Mouse (Mus musculus) stomach, embryonic 16.5 days (tissue): ENCODE results near the gene Gba. TPM values are rescaled to one million over a fixed set of nuclear protein-coding genes. Genes with fewer than 3 reads are reported as not detected.
A peak's percentile ranks its signal among the peaks of the same experiment; 100 is the strongest.

Experiments
- ATAC-seq: fragments of 200-750 bp; cut with Nextera tagmentation; 2 replicates; pipeline ENCODE4 v1.8.0; 2017; ENCODE audit warnings: moderate number of reproducible peaks, moderate TSS enrichment; ENCODE audit not compliant: insufficient read depth, low FRiP score
- H3K27ac ChIP-seq: fragments of 300-500 bp; sonication (generic); 2 replicates; pipeline ENCODE4 v1.5.1; 2014; ENCODE audit warnings: low read length
- H3K27me3 ChIP-seq: fragments of 300-500 bp; sonication (generic); 2 replicates; pipeline ENCODE4 v1.6.1; 2014; ENCODE audit warnings: low read length, control low read depth, mixed read lengths; ENCODE audit not compliant: control insufficient read depth, insufficient read depth
- H3K36me3 ChIP-seq: fragments of 300-500 bp; sonication (generic); 2 replicates; pipeline ENCODE4 v1.6.1; 2014; ENCODE audit warnings: low read length; ENCODE audit not compliant: control insufficient read depth, insufficient read depth
- H3K4me1 ChIP-seq: fragments of 300-500 bp; sonication (generic); 2 replicates; pipeline ENCODE4 v1.6.1; 2014; ENCODE audit warnings: low read length, control low read depth, mixed read lengths; ENCODE audit not compliant: control insufficient read depth, insufficient read depth
- H3K4me2 ChIP-seq: fragments of 300-500 bp; sonication (generic); 2 replicates; pipeline ENCODE4 v1.6.1; 2014; ENCODE audit warnings: low read depth, low read length, mixed read lengths
- H3K4me3 ChIP-seq: fragments of 300-500 bp; sonication (generic); replicated peaks from 2 replicates; pipeline ENCODE4 v1.5.1; 2014; ENCODE audit warnings: mild to moderate bottlenecking, low read length
- H3K9ac ChIP-seq: fragments of 300-500 bp; sonication (generic); 2 replicates; pipeline ENCODE4 v1.6.1; 2014; ENCODE audit warnings: low read length
- H3K9me3 ChIP-seq: fragments of 300-500 bp; sonication (generic); replicated peaks from 2 replicates; pipeline ENCODE4 v1.6.1; 2016; ENCODE audit warnings: low read length, control low read depth; ENCODE audit not compliant: control insufficient read depth
- WGBS: fragments of 180-500 bp; shearing (Covaris S2); extraction: QIAGEN DNeasy Blood & Tissue Kit; methylation state at CpG from one replicate; pipeline ENCODE4 v1.1.7; 2014; 5-methylcytosine and 5-hydroxymethylcytosine counted together
- microRNA counts: library from miRNA; unstranded; fragments of <30 nt; microRNA quantifications from one replicate; lab custom pipeline; 2016
- microRNA-seq: library from miRNA; unstranded; fragments of <30 nt; microRNA quantifications from one replicate; pipeline ENCODE4, GENCODE M21; 2016
- polyA plus RNA-seq: library from polyadenylated mRNA; unstranded; fragments of >200 nt; fragmentation: Nextera tagmentation; extraction: Ambion mirVana; gene quantifications from 2 replicates; pipeline ENCODE4 v1.2.1, GENCODE M21; 2015

Gene Gba
- polyA plus RNA-seq, 1 experiment from 2014 or later = 55.4 TPM

GRCm38 (mm10) chr3:89247466-89247865 is 44.7 kb downstream of the Gba start:
- peak overlapping the region; percentile 75 for H3K4me2 ChIP-seq
- WGBS = 85% methylated on average over 4 of the region's 4 CpGs
- H3K4me1 ChIP-seq = peaks cover 33% of the 10 kb centered on the region
- H3K36me3 ChIP-seq = peaks cover 3% of the 10 kb centered on the region; the same call in 1 of the 2 replicates
- H3K4me3 ChIP-seq = peak overlapping the region; percentile 76
- peak overlapping the region; percentile 87; the same call in 1 of the 2 replicates for H3K9ac ChIP-seq
- no peak overlapping the region for H3K27ac ChIP-seq
- no peaks in the 10 kb centered on the region for H3K27me3 ChIP-seq
- no peaks in the 10 kb centered on the region for H3K9me3 ChIP-seq
- ATAC-seq = no peak

- H3K4me3 ChIP-seq = no peak overlapping the region
- no peak overlapping the region for H3K4me2 ChIP-seq
- H3K27ac ChIP-seq = no peak overlapping the region
- peaks cover 3% of the 10 kb centered on the region; the same call in 1 of the 2 replicates for H3K36me3 ChIP-seq
- 16% methylated on average over 7 of the region's 7 CpGs for WGBS
- H3K9ac ChIP-seq = no peak overlapping the region
- H3K4me1 ChIP-seq = peaks cover 29% of the 10 kb centered on the region
- no peaks in the 10 kb centered on the region for H3K9me3 ChIP-seq
- ATAC-seq = peak; percentile 5; the same call in 1 of the 2 replicates
- H3K27me3 ChIP-seq = no peaks in the 10 kb centered on the region
Measured at GRCm38 (mm10) chr3:89250435-89251040, 47.8 kb downstream of the Gba start.

GRCm38 (mm10) chr3:89251365-89251895 is 48.7 kb downstream of the Gba start:
- H3K4me3 ChIP-seq = no peak overlapping the region
- 6% methylated on average over 17 of the region's 17 CpGs for WGBS
- ATAC-seq = peak; percentile 33; the same call in 1 of the 2 replicates

GRCm38 (mm10) chr3:89254994-89255393 is 52.3 kb downstream of the Gba start:
- Histone ChIP-seq H3K9me3 (no peaks in the 10 kb centered on the region), H3K4me2 (no peak overlapping the region), H3K36me3 (no peaks in the 10 kb centered on the region), H3K4me3 (no peak overlapping the region), H3K27ac (no peak overlapping the region), H3K4me1 (peaks cover 21% of the 10 kb centered on the region), H3K27me3 (no peaks in the 10 kb centered on the region), H3K9ac (no peak overlapping the region)
- no peak for ATAC-seq
- 83% methylated on average over 5 of the region's 5 CpGs for WGBS

More at GRCm38 (mm10) chr3:89251365-89251895, 48.7 kb downstream of the Gba start:
- Histone ChIP-seq H3K36me3 (peaks cover 3% of the 10 kb centered on the region; the same call in 1 of the 2 replicates), H3K27ac (0 out of 2 replicates have a peak overlapping the region, but pooled peaks have one; percentile 38), H3K27me3 (no peaks in the 10 kb centered on the region), H3K4me1 (peaks cover 27% of the 10 kb centered on the region), H3K9me3 (no peaks in the 10 kb centered on the region), H3K9ac (peak overlapping the region; percentile 38; the same call in 1 of the 2 replicates), H3K4me2 (peak overlapping the region; percentile 8; the same call in 1 of the 2 replicates)

GRCm38 (mm10) chr3:89256177-89256576 is 53.4 kb downstream of the Gba start:
- 83% methylated on average over 5 of the region's 5 CpGs for WGBS
- Histone ChIP-seq H3K27ac (no peak overlapping the region; the same call in 1 of the 2 replicates), H3K4me2 (no peak overlapping the region), H3K4me1 (peaks cover 12% of the 10 kb centered on the region), H3K36me3 (no peaks in the 10 kb centered on the region), H3K4me3 (no peak overlapping the region), H3K9ac (no peak overlapping the region), H3K9me3 (no peaks in the 10 kb centered on the region), H3K27me3 (no peaks in the 10 kb centered on the region)
- ATAC-seq = no peak

MicroRNAs encoded within 50 kb of the gene (microRNA counts, 519-probe panel; counts per million panel counts)
- 821 counts per million, percentile 3 among the panel's probes with 10 or more counts for microRNA mmu-miR-92b (lab: Ali Mortazavi, UCI)

Small RNAs within 50 kb of the gene (microRNA-seq; reads per million reads assigned to microRNA genes)
- gene Mir92b = 162 reads per million, percentile 59 among the genes with 10 or more reads in this experiment

Other genes with a start within 250 kb of the Gba start
- gene Rusc1, start 109.6 kb upstream of the Gba start, polyA plus RNA-seq = 19.2 and 22.8 TPM in 2 replicates
- gene Gm43738, start 101.8 kb upstream of the Gba start, polyA plus RNA-seq = not detected in 2 replicates
- gene Fdps, start 101.0 kb upstream of the Gba start, polyA plus RNA-seq = 340 and 368 TPM in 2 replicates
- gene Pklr, start 66.8 kb upstream of the Gba start, polyA plus RNA-seq = 14.3 and 22.0 TPM in 2 replicates
- gene Hcn3, start 42.7 kb upstream of the Gba start, polyA plus RNA-seq = 1.7 and 1.8 TPM in 2 replicates
- 18.9 and 19.1 TPM in 2 replicates for gene Clk2, start 38.1 kb upstream of the Gba start, polyA plus RNA-seq
- gene Scamp3, start 25.5 kb upstream of the Gba start, polyA plus RNA-seq = 104 and 113 TPM in 2 replicates
- gene Fam189b, start 19.8 kb upstream of the Gba start, polyA plus RNA-seq = 22.0 and 23.9 TPM in 2 replicates
- 38.8 and 45.2 TPM in 2 replicates for gene Thbs3, start 12.3 kb downstream of the Gba start, polyA plus RNA-seq
- gene Mtx1, start 24.2 kb downstream of the Gba start, polyA plus RNA-seq = 172 and 177 TPM in 2 replicates
- gene Muc1, start 26.1 kb downstream of the Gba start, polyA plus RNA-seq = 112 and 164 TPM in 2 replicates
- 318 and 325 TPM in 2 replicates for gene Krtcap2, start 43.0 kb downstream of the Gba start, polyA plus RNA-seq
- gene Trim46, start 43.4 kb downstream of the Gba start, polyA plus RNA-seq = 4.4 and 4.8 TPM in 2 replicates
- 119 and 131 TPM in 2 replicates for gene Dpm3, start 56.4 kb downstream of the Gba start, polyA plus RNA-seq
- gene Slc50a1, start 67.6 kb downstream of the Gba start, polyA plus RNA-seq = 81.7 and 83.1 TPM in 2 replicates
- 41.5 and 44.7 TPM in 2 replicates for gene Efna1, start 78.2 kb downstream of the Gba start, polyA plus RNA-seq
- 13.0 and 16.0 TPM in 2 replicates for gene Efna3, start 120.0 kb downstream of the Gba start, polyA plus RNA-seq
- 15.0 and 15.5 TPM in 2 replicates for gene Efna4, start 135.1 kb downstream of the Gba start, polyA plus RNA-seq
- 61.1 and 69.5 TPM in 2 replicates for gene Adam15, start 147.1 kb downstream of the Gba start, polyA plus RNA-seq
- gene Dcst2, start 159.0 kb downstream of the Gba start, polyA plus RNA-seq = 0.45 and 0.49 TPM in 2 replicates
- 0.70 and 0.89 TPM in 2 replicates for gene Dcst1, start 162.3 kb downstream of the Gba start, polyA plus RNA-seq
- gene Zbtb7b, start 191.8 kb downstream of the Gba start, polyA plus RNA-seq = 8.0 and 9.2 TPM in 2 replicates
- gene Lenep, start 199.9 kb downstream of the Gba start, polyA plus RNA-seq = not detected in 2 replicates
- 27.5 and 28.6 TPM in 2 replicates for gene Flad1, start 208.9 kb downstream of the Gba start, polyA plus RNA-seq
- 322 and 323 TPM in 2 replicates for gene Cks1b, start 215.5 kb downstream of the Gba start, polyA plus RNA-seq
- gene Shc1, start 215.5 kb downstream of the Gba start, polyA plus RNA-seq = 96.5 and 103 TPM in 2 replicates
- 21.1 and 23.4 TPM in 2 replicates for gene Pygo2, start 227.3 kb downstream of the Gba start, polyA plus RNA-seq
- 41.8 and 51.2 TPM in 2 replicates for gene Pbxip1, start 233.8 kb downstream of the Gba start, polyA plus RNA-seq